Mouse (Mus musculus) liver, embryonic 14.5 days (tissue): ENCODE data around the gene Mfsd2a.

Experiments
- CTCF ChIP-seq: IDR thresholded peaks from 2 replicates; pipeline ENCODE4 v1.5.1; 2016; ENCODE audit warnings: antibody characterized with exemption, low read depth, control low read depth
- EP300 ChIP-seq: IDR thresholded peaks from 2 replicates; pipeline ENCODE4 v1.6.1; 2016; ENCODE audit warnings: antibody characterized with exemption, low read depth

DNA sequence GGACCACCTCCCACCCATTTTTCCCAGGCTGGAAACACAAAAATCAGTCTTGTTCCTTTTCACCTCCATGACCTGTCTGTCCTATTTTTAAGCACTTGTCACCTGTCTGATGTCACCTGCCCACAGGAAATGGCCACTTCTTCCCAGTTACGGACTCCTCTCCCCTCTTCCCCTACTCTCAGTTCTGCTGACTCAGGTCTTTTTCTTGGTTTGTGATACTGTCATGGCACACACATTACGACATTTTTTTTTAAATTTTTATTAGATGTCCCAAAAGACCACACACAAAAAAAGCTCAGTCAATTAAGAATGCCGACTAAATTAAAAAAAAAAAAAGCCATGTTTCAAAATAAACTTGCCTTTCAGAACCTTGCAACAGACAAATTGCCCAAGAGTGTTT, 21.5 kb upstream of the Mfsd2a start:
- TF ChIP-seq CTCF (no peak), EP300 (no peak)
